Mouse (Mus musculus) midbrain, postnatal 0 days (tissue): ENCODE measurements around the gene Ttc39d. TPM values are rescaled to one million over a fixed set of nuclear protein-coding genes. Genes with fewer than 3 reads are reported as not detected.

Source experiments
- ATAC-seq: fragments of 200-750 bp; cut with Nextera tagmentation; 2 replicates; pipeline ENCODE4 v1.8.0; 2017; ENCODE audit warnings: moderate number of reproducible peaks, mild to moderate bottlenecking, moderate TSS enrichment, moderate library complexity; ENCODE audit not compliant: low FRiP score
- DNase-seq: peaks from one replicate; pipeline ENCODE4 v3.0.0-alpha.2; 2015; ENCODE audit warnings: low spot score
- H3K27ac ChIP-seq: fragments of 300-500 bp; sonication (generic); 2 replicates; pipeline ENCODE4 v1.5.1; 2014; ENCODE audit warnings: low read depth, mild to moderate bottlenecking, low read length, mixed read lengths
- H3K27me3 ChIP-seq: fragments of 300-500 bp; sonication (generic); 2 replicates; pipeline ENCODE4 v1.6.1; 2014; ENCODE audit warnings: low read length, control low read depth, mixed read lengths; ENCODE audit not compliant: insufficient read depth
- H3K36me3 ChIP-seq: fragments of 300-500 bp; sonication (generic); 2 replicates; pipeline ENCODE4 v1.6.1; 2014; ENCODE audit warnings: low read length, control low read depth, mixed read lengths; ENCODE audit not compliant: insufficient read depth
- H3K4me1 ChIP-seq: fragments of 300-500 bp; sonication (generic); 2 replicates; pipeline ENCODE4 v1.6.1; 2014; ENCODE audit warnings: mild to moderate bottlenecking, control low read depth, antibody characterized with exemption, low read length, mixed read lengths; ENCODE audit not compliant: insufficient read depth
- H3K4me2 ChIP-seq: fragments of 300-500 bp; sonication (generic); 2 replicates; pipeline ENCODE4 v1.6.1; 2014; ENCODE audit warnings: low read depth, mild to moderate bottlenecking, low read length, mixed read lengths; ENCODE audit not compliant: poor library complexity, severe bottlenecking
- H3K4me3 ChIP-seq: fragments of 300-500 bp; sonication (generic); 2 replicates; pipeline ENCODE4 v1.5.1; 2014; ENCODE audit warnings: low read depth, mild to moderate bottlenecking, low read length, moderate library complexity
- H3K9ac ChIP-seq: fragments of 300-500 bp; sonication (generic); replicated peaks from 2 replicates; pipeline ENCODE4 v1.6.1; 2014; ENCODE audit warnings: mild to moderate bottlenecking, low read length, moderate library complexity, mixed read lengths; ENCODE audit not compliant: poor library complexity, severe bottlenecking
- H3K9me3 ChIP-seq: fragments of 300-500 bp; sonication (generic); 2 replicates; pipeline ENCODE4 v1.6.1; 2016; ENCODE audit warnings: low read length, control low read depth
- CTCF ChIP-seq: IDR thresholded peaks from 2 replicates; pipeline ENCODE4 v1.5.1; 2016; ENCODE audit warnings: antibody characterized with exemption, mild to moderate bottlenecking
- WGBS: fragments of 180-500 bp; shearing (Covaris S2); extraction: QIAGEN DNeasy Blood & Tissue Kit; methylation state at CpG from one replicate; pipeline ENCODE4 v1.1.7; 2014; 5-methylcytosine and 5-hydroxymethylcytosine counted together
- polyA plus RNA-seq: library from polyadenylated mRNA; unstranded; fragments of >200 nt; fragmentation: Nextera tagmentation; extraction: Ambion mirVana; gene quantifications from 2 replicates; pipeline ENCODE4 v1.2.1, GENCODE M21; 2015
- total RNA-seq: library from RNA; depleted of rRNA; stranded (reverse); fragments of >200 nt; gene quantifications from 2 replicates; pipeline ENCODE4 v1.2.3, GENCODE M21; 2014

Ttc39d gene
- total and polyA plus RNA-seq, 2 experiments from 2014 or later, result 0.11 to 0.12 TPM

DNA sequence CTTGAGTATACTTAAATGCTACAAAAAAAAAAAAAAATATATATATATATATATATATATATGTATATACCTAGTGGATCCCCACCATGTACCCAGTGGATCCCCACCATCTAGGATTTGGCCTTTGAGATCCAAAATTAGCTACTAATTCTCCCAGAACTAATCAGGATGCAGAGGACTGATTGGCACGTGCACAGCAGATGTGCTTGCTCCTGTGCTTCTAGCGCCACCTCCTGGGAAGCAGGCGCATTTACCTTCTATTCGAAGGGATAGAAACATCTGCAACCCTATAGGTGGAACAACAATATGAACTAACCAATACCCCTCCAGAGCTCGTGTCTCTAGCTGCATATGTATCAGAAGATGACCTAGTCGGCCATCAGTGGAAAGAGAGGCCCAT, 27.3 kb upstream of the Ttc39d start:
- Histone ChIP-seq H3K9ac (no peak overlapping the region), H3K4me3 (no peak overlapping the region), H3K4me2 (no peak overlapping the region), H3K27ac (no peak overlapping the region), H3K36me3 (no peaks in the 10 kb centered on the region), H3K4me1 (no peaks in the 10 kb centered on the region), H3K9me3 (no peaks in the 10 kb centered on the region), H3K27me3 (no peaks in the 10 kb centered on the region)
- peak; percentile 92 for TF ChIP-seq CTCF
- 0% methylated on average over 6 of the region's 6 CpGs for WGBS
- ATAC-seq (peak; percentile 88), DNase-seq (peak; percentile 84)

DNA sequence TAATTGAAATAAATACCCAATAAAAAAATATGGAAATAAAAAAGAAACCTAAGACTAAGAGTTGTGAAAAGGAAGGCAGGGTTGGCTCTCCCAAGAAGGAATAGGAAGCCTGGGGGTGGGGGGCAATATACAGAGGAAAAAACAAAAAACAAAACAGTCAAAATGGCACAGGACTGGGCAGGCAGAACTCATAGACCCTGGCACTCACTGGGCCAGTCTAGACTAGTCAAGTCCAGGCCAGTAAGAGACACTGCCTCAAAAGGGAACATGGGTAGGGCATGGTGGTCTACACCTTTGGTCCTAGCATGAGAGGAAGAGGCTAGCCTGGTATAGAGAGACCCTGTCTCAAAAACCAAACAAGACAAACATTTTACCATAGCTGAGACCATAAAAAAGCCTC, 26.8 kb upstream of the Ttc39d start:
- no peaks in the 10 kb centered on the region for H3K36me3 ChIP-seq
- no peak for TF ChIP-seq CTCF
- H3K4me1 ChIP-seq, result no peaks in the 10 kb centered on the region
- H3K9ac ChIP-seq, result no peak overlapping the region
- no peak overlapping the region for H3K4me3 ChIP-seq
- DNase-seq (no peak), ATAC-seq (peak; percentile 55; the same call in 1 of the 2 replicates)
- H3K27me3 ChIP-seq, result no peaks in the 10 kb centered on the region
- no peak overlapping the region for H3K4me2 ChIP-seq
- no peak overlapping the region for H3K27ac ChIP-seq
- H3K9me3 ChIP-seq, result no peaks in the 10 kb centered on the region

GRCm38 (mm10) chr17:80183615-80184014, 23.6 kb upstream of the Ttc39d start:
- H3K4me1 ChIP-seq, result no peaks in the 10 kb centered on the region
- TF ChIP-seq CTCF, result no peak
- no peak overlapping the region for H3K9ac ChIP-seq
- no peak overlapping the region for H3K4me2 ChIP-seq
- WGBS, result 83% methylated on average over 9 of the region's 10 CpGs
- no peaks in the 10 kb centered on the region for H3K9me3 ChIP-seq
- H3K36me3 ChIP-seq, result no peaks in the 10 kb centered on the region
- H3K27me3 ChIP-seq, result no peaks in the 10 kb centered on the region
- no peak overlapping the region for H3K27ac ChIP-seq
- ATAC-seq, result no peak
- no peak for DNase-seq
- no peak overlapping the region for H3K4me3 ChIP-seq

DNA sequence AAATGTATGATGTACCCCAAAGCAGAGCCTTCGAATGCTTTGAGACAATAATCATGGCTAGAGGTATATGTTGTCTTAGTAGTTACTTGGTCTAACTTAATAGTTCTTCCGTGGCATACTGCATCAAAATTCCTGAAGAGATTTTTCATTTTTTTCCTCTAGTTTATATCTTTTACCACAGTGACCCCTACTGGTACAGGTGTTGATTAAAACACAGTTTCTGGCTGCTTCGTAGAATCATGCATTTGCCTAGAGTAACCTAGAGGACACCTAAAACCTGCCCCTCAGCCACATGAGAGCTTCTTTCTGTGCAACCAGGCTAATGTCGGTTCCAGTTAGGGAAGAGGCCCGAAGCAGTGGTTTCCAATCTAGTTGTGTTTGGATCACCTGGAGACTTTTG, 14.2 kb upstream of the Ttc39d start:
- WGBS, result 59% methylated on average over 5 of the region's 5 CpGs
- ATAC-seq, result no peak
- peaks cover 13% of the 10 kb centered on the region for H3K36me3 ChIP-seq
- H3K27me3 ChIP-seq, result no peaks in the 10 kb centered on the region
- H3K27ac ChIP-seq, result no peak overlapping the region
- DNase-seq, result peak; percentile 79
- no peaks in the 10 kb centered on the region for H3K9me3 ChIP-seq
- H3K4me1 ChIP-seq, result no peaks in the 10 kb centered on the region
- TF ChIP-seq CTCF, result peak; percentile 74
- no peak overlapping the region for H3K9ac ChIP-seq
- no peak overlapping the region for H3K4me3 ChIP-seq
- H3K4me2 ChIP-seq, result no peak overlapping the region

- no peak overlapping the region for H3K4me3 ChIP-seq
- WGBS, result 94% methylated on average over 3 of the region's 3 CpGs
- TF ChIP-seq CTCF, result no peak
- ATAC-seq (no peak), DNase-seq (no peak)
- no peaks in the 10 kb centered on the region for H3K9me3 ChIP-seq
- H3K9ac ChIP-seq, result no peak overlapping the region
- H3K27ac ChIP-seq, result no peak overlapping the region
- no peaks in the 10 kb centered on the region for H3K4me1 ChIP-seq
- no peak overlapping the region for H3K4me2 ChIP-seq
- H3K27me3 ChIP-seq, result no peaks in the 10 kb centered on the region
- peaks cover 35% of the 10 kb centered on the region for H3K36me3 ChIP-seq
Measured at GRCm38 (mm10) chr17:80199160-80199778, 8.0 kb upstream of the Ttc39d start.

GRCm38 (mm10) chr17:80205657-80206056, 1.6 kb upstream of the Ttc39d start:
- WGBS, result 23% methylated on average over 5 of the region's 5 CpGs
- Histone ChIP-seq H3K27ac (peak overlapping the region; percentile 100; the same call in 1 of the 2 replicates), H3K4me1 (no peaks in the 10 kb centered on the region), H3K4me3 (peak overlapping the region; percentile 94), H3K36me3 (peaks cover 17% of the 10 kb centered on the region; the same call in 1 of the 2 replicates), H3K9me3 (no peaks in the 10 kb centered on the region), H3K4me2 (peak overlapping the region; percentile 71), H3K9ac (peak overlapping the region; percentile 100), H3K27me3 (no peaks in the 10 kb centered on the region)
- DNase-seq (no peak), ATAC-seq (no peak)
- no peak for TF ChIP-seq CTCF
